Mouse (Mus musculus): ENCODE results near the gene Nmt1. TPM values are rescaled to one million over a fixed set of nuclear protein-coding genes. Genes with fewer than 3 reads are reported as not detected.

Nmt1 gene
- polyA plus RNA-seq, 1 experiment from 2014 or later = 69.8 TPM

DNA sequence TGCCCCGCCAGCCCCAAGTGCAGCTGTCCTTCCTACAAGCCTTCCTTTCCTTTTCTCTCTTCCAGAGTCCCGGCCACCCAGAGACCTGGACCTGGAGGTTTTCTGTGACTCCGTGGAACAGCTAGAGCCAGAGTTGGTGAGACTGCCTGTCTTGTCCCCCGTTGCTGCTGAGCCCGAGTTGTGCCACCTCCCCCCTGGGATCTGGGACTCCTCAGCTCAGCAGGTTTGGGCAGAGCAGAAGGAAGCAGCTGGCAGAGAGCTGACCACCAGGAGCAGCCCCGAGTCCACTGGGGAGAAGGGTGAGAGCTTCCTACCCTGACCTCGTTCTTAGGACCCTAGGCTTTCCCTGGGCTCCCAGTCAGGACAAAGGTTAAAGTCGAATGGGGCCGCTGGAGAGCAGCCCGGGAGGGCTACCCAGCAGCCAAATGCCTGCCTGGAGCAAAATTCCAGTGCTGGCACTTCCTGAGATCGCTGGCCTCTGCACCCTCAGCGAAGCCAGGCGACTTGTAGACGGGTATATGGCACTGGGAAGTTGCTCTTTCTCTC is 77.3 kb downstream of the Nmt1 start:
- WGBS = 57% methylated on average over 14 of the region's 14 CpGs
- Histone ChIP-seq H3K9ac (ENCODE audit: low read length) (no peak overlapping the region), H3K4me1 (ENCODE audit: control insufficient read depth, insufficient read depth, low read length) (0 out of 2 replicates have a peak, but pooled peaks cover 4% of the 10 kb centered on the region), H3K27ac (replicated peaks; ENCODE audit: low read depth, low read length) (no peak overlapping the region), H3K36me3 (ENCODE audit: control insufficient read depth, insufficient read depth, low read length) (no peaks in the 10 kb centered on the region), H3K4me3 (ENCODE audit: low read depth, low read length) (no peak overlapping the region), H3K4me2 (ENCODE audit: low read depth, severe bottlenecking) (no peak overlapping the region), H3K27me3 (ENCODE audit: control insufficient read depth, insufficient read depth, low read length) (peaks cover 23% of the 10 kb centered on the region), H3K9me3 (ENCODE audit: control insufficient read depth, low read length) (no peaks in the 10 kb centered on the region)
- ATAC-seq (ENCODE audit: insufficient number of reproducible peaks, low FRiP score, low TSS enrichment, low read depth) (no peak), DNase-seq (ENCODE audit: low spot score) (no peak)

DNA sequence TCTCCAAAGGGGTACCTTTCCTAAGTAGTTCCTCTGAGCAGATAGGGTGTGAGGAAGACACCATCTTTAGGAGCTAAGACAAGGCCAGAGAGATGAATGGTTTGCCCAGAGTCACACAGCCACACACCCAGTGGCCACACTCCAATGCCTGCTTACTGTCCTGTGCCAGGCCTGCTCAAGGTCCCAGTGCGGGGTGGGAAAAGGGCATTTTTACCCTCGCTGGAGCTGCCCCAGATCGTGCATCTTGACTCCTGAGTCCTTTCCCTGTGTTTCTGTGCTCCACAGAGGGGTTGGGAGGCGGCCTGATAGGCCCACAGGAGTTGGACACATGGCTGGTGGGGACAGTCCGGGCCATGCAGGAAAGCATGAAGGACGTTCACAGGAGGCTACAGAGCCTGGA is 77.8 kb downstream of the Nmt1 start:
- Histone ChIP-seq H3K4me3 (ENCODE audit: low read depth, low read length) (no peak overlapping the region), H3K4me2 (ENCODE audit: low read depth, severe bottlenecking) (no peak overlapping the region), H3K9ac (ENCODE audit: low read length) (no peak overlapping the region), H3K36me3 (ENCODE audit: control insufficient read depth, insufficient read depth, low read length) (no peaks in the 10 kb centered on the region), H3K4me1 (ENCODE audit: control insufficient read depth, insufficient read depth, low read length) (0 out of 2 replicates have a peak, but pooled peaks cover 4% of the 10 kb centered on the region), H3K9me3 (ENCODE audit: control insufficient read depth, low read length) (no peaks in the 10 kb centered on the region), H3K27me3 (ENCODE audit: control insufficient read depth, insufficient read depth, low read length) (peaks cover 18% of the 10 kb centered on the region), H3K27ac (replicated peaks; ENCODE audit: low read depth, low read length) (no peak overlapping the region)
- ATAC-seq (ENCODE audit: insufficient number of reproducible peaks, low FRiP score, low TSS enrichment, low read depth) (no peak), DNase-seq (ENCODE audit: low spot score) (no peak)
- WGBS = 76% methylated on average over 6 of the region's 6 CpGs

DNA sequence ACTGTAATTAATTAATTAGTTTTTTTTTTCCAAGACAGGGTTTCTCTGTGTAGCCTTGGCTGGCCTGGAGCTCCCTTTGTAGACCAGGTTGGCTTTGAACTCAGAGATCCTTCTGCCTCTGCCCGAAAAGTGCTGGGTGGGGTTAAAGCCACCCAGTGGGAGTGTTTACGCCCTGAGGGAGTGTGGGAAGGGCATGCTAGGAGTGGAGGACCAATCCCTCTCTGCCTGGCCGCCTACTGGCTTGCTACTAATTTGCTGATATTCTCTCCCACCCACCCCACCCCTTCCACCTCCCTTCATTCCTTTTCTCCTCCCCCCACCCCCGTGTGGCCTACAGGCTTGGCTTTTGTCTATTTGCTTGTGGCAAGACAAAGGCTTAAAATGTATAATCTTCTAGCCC is 78.4 kb downstream of the Nmt1 start:
- Histone ChIP-seq H3K27ac (replicated peaks; ENCODE audit: low read depth, low read length) (no peak overlapping the region), H3K4me1 (ENCODE audit: control insufficient read depth, insufficient read depth, low read length) (peaks cover 7% of the 10 kb centered on the region; the same call in 1 of the 2 replicates), H3K9me3 (ENCODE audit: control insufficient read depth, low read length) (no peaks in the 10 kb centered on the region), H3K9ac (ENCODE audit: low read length) (no peak overlapping the region), H3K27me3 (ENCODE audit: control insufficient read depth, insufficient read depth, low read length) (peaks cover 17% of the 10 kb centered on the region), H3K36me3 (ENCODE audit: control insufficient read depth, insufficient read depth, low read length) (no peaks in the 10 kb centered on the region), H3K4me3 (ENCODE audit: low read depth, low read length) (no peak overlapping the region), H3K4me2 (ENCODE audit: low read depth, severe bottlenecking) (no peak overlapping the region)
- DNase-seq (ENCODE audit: low spot score) = no peak
- ATAC-seq (ENCODE audit: insufficient number of reproducible peaks, low FRiP score, low TSS enrichment, low read depth) = no peak
- 64% methylated on average over 4 of the region's 4 CpGs for WGBS

DNA sequence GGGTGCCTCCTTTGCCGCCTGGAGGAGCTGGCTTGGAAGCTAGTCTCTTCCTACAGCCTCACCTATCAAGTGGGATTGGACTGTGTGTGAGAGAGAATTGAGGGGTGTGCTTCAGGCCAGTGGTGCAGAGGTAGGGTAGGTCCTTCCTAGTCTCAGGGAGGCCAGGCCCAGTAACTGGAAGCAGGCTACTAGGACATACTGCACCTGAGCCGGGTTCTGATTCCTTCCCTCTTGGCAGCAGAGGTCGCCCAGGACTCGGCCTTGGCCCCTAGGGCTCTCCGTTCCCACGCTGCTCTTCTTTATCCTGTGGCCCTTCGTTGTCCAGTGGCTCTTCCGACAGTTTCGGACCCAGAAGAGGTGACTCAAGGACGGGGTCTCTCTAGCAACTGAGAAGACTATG is 83.3 kb downstream of the Nmt1 start:
- Histone ChIP-seq H3K9ac (ENCODE audit: low read length) (peak overlapping the region; percentile 62), H3K9me3 (ENCODE audit: control insufficient read depth, low read length) (no peaks in the 10 kb centered on the region), H3K4me3 (ENCODE audit: low read depth, low read length) (peak overlapping the region; percentile 32), H3K27ac (replicated peaks; ENCODE audit: low read depth, low read length) (no peak overlapping the region), H3K4me1 (ENCODE audit: control insufficient read depth, insufficient read depth, low read length) (peaks cover 16% of the 10 kb centered on the region), H3K36me3 (ENCODE audit: control insufficient read depth, insufficient read depth, low read length) (no peaks in the 10 kb centered on the region), H3K27me3 (ENCODE audit: control insufficient read depth, insufficient read depth, low read length) (peaks cover 5% of the 10 kb centered on the region), H3K4me2 (ENCODE audit: low read depth, severe bottlenecking) (peak overlapping the region; percentile 64)
- ATAC-seq (ENCODE audit: insufficient number of reproducible peaks, low FRiP score, low TSS enrichment, low read depth) = no peak
- no peak for DNase-seq (ENCODE audit: low spot score)
- WGBS = 14% methylated on average over 10 of the region's 10 CpGs

DNA sequence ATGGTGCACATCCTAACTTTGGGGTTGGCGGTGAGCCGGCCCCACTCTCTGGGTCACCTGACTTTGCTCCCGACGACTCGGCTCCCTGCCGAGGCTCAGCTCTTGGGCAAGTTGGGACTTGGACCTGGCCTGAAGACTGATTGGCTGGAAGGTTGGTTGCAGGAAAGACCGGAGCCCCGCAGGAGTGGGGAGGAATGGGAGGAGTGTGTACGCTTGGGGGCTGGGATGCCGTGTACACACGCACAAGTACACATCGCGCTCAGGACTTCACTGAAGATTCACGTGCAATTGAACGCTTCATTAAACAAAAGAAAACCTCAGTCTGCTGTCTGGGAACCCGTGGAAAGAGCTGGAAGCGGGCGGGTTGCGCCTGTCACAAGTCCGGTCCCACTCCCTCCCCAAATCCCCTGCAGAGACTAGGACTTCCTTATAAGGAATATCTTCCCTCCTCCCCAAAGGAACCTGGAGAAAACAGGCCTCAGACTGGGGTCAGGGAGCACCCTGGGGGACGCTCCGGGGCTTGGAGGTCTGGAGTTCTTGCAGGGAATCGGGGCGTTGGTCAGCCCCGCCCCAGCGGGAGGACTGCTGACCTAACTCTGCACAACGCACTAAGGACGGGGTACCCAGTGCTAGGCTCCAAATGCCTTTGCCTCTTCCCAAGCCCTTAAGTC is 84.0 kb downstream of the Nmt1 start:
- Histone ChIP-seq H3K27ac (replicated peaks; ENCODE audit: low read depth, low read length) (no peak overlapping the region), H3K9ac (ENCODE audit: low read length) (peak overlapping the region; percentile 62), H3K9me3 (ENCODE audit: control insufficient read depth, low read length) (no peaks in the 10 kb centered on the region), H3K27me3 (ENCODE audit: control insufficient read depth, insufficient read depth, low read length) (peaks cover 5% of the 10 kb centered on the region), H3K4me1 (ENCODE audit: control insufficient read depth, insufficient read depth, low read length) (peaks cover 16% of the 10 kb centered on the region), H3K4me3 (ENCODE audit: low read depth, low read length) (peak overlapping the region; percentile 32), H3K4me2 (ENCODE audit: low read depth, severe bottlenecking) (peak overlapping the region; percentile 64), H3K36me3 (ENCODE audit: control insufficient read depth, insufficient read depth, low read length) (no peaks in the 10 kb centered on the region)
- DNase-seq (ENCODE audit: low spot score) (peak; percentile 74), ATAC-seq (ENCODE audit: insufficient number of reproducible peaks, low FRiP score, low TSS enrichment, low read depth) (no peak)
- under 1% methylated on average over 28 of the region's 28 CpGs for WGBS

DNA sequence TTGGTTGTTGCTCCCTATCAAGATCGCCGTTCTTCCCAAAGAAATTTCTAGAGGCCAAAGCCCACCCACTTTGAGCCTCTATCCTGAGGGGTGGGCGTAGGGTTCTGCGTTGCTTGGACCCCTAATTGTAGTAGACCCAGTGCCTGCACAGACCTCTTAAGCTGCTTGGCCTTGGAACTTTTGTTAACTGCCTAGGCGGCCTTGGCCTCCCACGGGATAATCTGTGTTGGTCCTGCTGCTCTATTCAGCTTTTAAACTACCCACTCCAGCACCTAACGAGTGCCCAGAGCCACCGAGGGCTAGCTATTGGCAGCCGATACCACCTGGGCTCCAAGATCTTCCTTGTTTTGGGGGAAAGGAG is 84.5 kb downstream of the Nmt1 start:
- Histone ChIP-seq H3K4me1 (ENCODE audit: control insufficient read depth, insufficient read depth, low read length) (peaks cover 16% of the 10 kb centered on the region), H3K9ac (ENCODE audit: low read length) (peak overlapping the region; percentile 62; the same call in 1 of the 2 replicates), H3K27ac (replicated peaks; ENCODE audit: low read depth, low read length) (no peak overlapping the region), H3K4me2 (ENCODE audit: low read depth, severe bottlenecking) (peak overlapping the region; percentile 64), H3K9me3 (ENCODE audit: control insufficient read depth, low read length) (no peaks in the 10 kb centered on the region), H3K36me3 (ENCODE audit: control insufficient read depth, insufficient read depth, low read length) (no peaks in the 10 kb centered on the region), H3K27me3 (ENCODE audit: control insufficient read depth, insufficient read depth, low read length) (peaks cover 5% of the 10 kb centered on the region), H3K4me3 (ENCODE audit: low read depth, low read length) (peak overlapping the region; percentile 32; the same call in 1 of the 2 replicates)
- WGBS = 15% methylated on average over 9 of the region's 9 CpGs
- DNase-seq (ENCODE audit: low spot score) (no peak), ATAC-seq (ENCODE audit: insufficient number of reproducible peaks, low FRiP score, low TSS enrichment, low read depth) (no peak)

DNA sequence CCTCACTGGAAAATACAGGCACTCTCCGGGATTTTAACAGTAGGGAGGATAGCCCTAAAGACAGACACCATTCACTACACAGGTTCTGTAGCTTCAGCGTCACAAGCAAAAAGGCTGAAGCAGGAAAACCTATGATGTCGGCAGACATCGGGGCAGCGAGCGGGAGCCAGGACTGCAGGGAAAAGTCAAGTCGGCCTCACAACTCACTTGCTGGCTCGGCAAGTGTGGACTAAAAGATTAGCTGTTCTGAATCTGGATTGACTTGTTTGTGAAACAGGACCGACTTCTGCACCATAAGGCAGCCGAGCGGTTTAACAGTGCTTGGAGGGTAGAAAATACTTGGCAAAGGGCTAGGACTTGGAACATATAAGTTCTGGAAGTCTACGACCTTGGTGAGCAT is 85.0 kb downstream of the Nmt1 start:
- DNase-seq (ENCODE audit: low spot score) (no peak), ATAC-seq (ENCODE audit: insufficient number of reproducible peaks, low FRiP score, low TSS enrichment, low read depth) (no peak)
- Histone ChIP-seq H3K36me3 (ENCODE audit: control insufficient read depth, insufficient read depth, low read length) (no peaks in the 10 kb centered on the region), H3K9me3 (ENCODE audit: control insufficient read depth, low read length) (no peaks in the 10 kb centered on the region), H3K27me3 (ENCODE audit: control insufficient read depth, insufficient read depth, low read length) (peaks cover 5% of the 10 kb centered on the region), H3K4me1 (ENCODE audit: control insufficient read depth, insufficient read depth, low read length) (peaks cover 16% of the 10 kb centered on the region), H3K4me2 (ENCODE audit: low read depth, severe bottlenecking) (no peak overlapping the region), H3K27ac (replicated peaks; ENCODE audit: low read depth, low read length) (no peak overlapping the region; the same call in 1 of the 2 replicates), H3K4me3 (ENCODE audit: low read depth, low read length) (no peak overlapping the region), H3K9ac (ENCODE audit: low read length) (no peak overlapping the region)
- WGBS = 37% methylated on average over 12 of the region's 12 CpGs

DNA sequence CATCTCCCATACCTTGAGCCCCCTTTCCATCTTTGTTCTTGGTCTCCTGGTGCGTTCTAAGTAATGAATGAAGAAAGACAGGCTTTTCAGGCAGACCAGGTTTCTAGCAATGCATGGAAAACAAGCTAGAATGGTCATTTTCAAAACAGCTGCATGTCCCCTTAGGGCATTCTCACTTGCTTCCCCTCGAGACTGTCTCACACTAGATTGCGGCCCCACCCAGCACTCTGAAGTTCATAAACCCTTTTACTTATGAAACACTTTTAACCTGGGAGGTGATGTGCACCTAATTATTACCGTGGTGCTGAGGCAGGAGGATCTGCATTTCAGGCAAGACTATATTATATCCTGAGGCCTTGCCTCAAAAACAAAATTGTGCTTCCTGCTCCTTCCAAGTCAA is 85.8 kb downstream of the Nmt1 start:
- WGBS = 68% methylated on average over 4 of the region's 4 CpGs
- no peak overlapping the region for H3K4me3 ChIP-seq (ENCODE audit: low read depth, low read length)
- peaks cover 21% of the 10 kb centered on the region for H3K4me1 ChIP-seq (ENCODE audit: control insufficient read depth, insufficient read depth, low read length)
- H3K9ac ChIP-seq (ENCODE audit: low read length) = no peak overlapping the region
- H3K27ac ChIP-seq (replicated peaks; ENCODE audit: low read depth, low read length) = no peak overlapping the region
- no peaks in the 10 kb centered on the region for H3K36me3 ChIP-seq (ENCODE audit: control insufficient read depth, insufficient read depth, low read length)
- no peaks in the 10 kb centered on the region for H3K9me3 ChIP-seq (ENCODE audit: control insufficient read depth, low read length)
- DNase-seq (ENCODE audit: low spot score) = no peak
- no peak overlapping the region for H3K4me2 ChIP-seq (ENCODE audit: low read depth, severe bottlenecking)
- peaks cover 5% of the 10 kb centered on the region for H3K27me3 ChIP-seq (ENCODE audit: control insufficient read depth, insufficient read depth, low read length)
- ATAC-seq (ENCODE audit: insufficient number of reproducible peaks, low FRiP score, low TSS enrichment, low read depth) = no peak

All from limb, embryonic 11.5 days (tissue).